Mouse (Mus musculus) cerebellum, postnatal 25 days (tissue): Measurements from ENCODE around the gene Ssbp3.

Experiments
- DNase-seq, 2 experiments: peaks; one replicate each; pipeline ENCODE4 v3.0.0; 2021; ENCODE audit warnings: mixed read lengths in 2 of 2

The Ssbp3 gene

GRCm38 (mm10) chr4:106907701-106908425, 2.6 kb upstream of the Ssbp3 start:
- DNase-seq: peak in 1 of 2 experiments; percentile 20

- no peak for DNase-seq
These were observed 2.1 kb upstream of the Ssbp3 start for GRCm38 (mm10) chr4:106908426-106908809.

- DNase-seq: peak; percentile 63 to 65
These were observed 1.4 kb upstream of the Ssbp3 start for GRCm38 (mm10) chr4:106908950-106909751.

- peak; percentile 38 to 53 for DNase-seq
These were observed 704 bp upstream of the Ssbp3 start for GRCm38 (mm10) chr4:106909797-106910196.

GRCm38 (mm10) chr4:106911246-106911801, 823 bp downstream of the Ssbp3 start:
- DNase-seq: peak; percentile 96 to 97

GRCm38 (mm10) chr4:106911951-106912688, 1.6 kb downstream of the Ssbp3 start:
- peak; percentile 60 to 61 for DNase-seq

- DNase-seq: no peak
These were observed 2.2 kb downstream of the Ssbp3 start for GRCm38 (mm10) chr4:106912689-106913041.

- DNase-seq: peak; percentile 25 to 50
These were observed 3.0 kb downstream of the Ssbp3 start for GRCm38 (mm10) chr4:106913411-106914049.

GRCm38 (mm10) chr4:106915265-106915664, 4.8 kb downstream of the Ssbp3 start:
- no peak for DNase-seq

- no peak for DNase-seq
These were observed 7.8 kb downstream of the Ssbp3 start for GRCm38 (mm10) chr4:106918263-106918662.

GRCm38 (mm10) chr4:106920119-106920518, 9.6 kb downstream of the Ssbp3 start:
- DNase-seq: no peak

GRCm38 (mm10) chr4:106921375-106922336, 11.2 kb downstream of the Ssbp3 start:
- peak in 1 of 2 experiments; percentile 21 for DNase-seq

GRCm38 (mm10) chr4:106922919-106923318, 12.4 kb downstream of the Ssbp3 start:
- DNase-seq: no peak

- no peak for DNase-seq
These were observed 13.7 kb downstream of the Ssbp3 start for GRCm38 (mm10) chr4:106924175-106924574.

- DNase-seq: no peak
These were observed 14.4 kb downstream of the Ssbp3 start for GRCm38 (mm10) chr4:106924888-106925287.

GRCm38 (mm10) chr4:106926401-106926800, 15.9 kb downstream of the Ssbp3 start:
- peak; percentile 69 to 73 for DNase-seq

- no peak for DNase-seq
These were observed 16.5 kb downstream of the Ssbp3 start for GRCm38 (mm10) chr4:106927034-106927433.

- peak; percentile 77 to 81 for DNase-seq
These were observed 18.5 kb downstream of the Ssbp3 start for GRCm38 (mm10) chr4:106928961-106929360.

- DNase-seq: no peak
These were observed 22.1 kb downstream of the Ssbp3 start for GRCm38 (mm10) chr4:106932583-106932982.

- no peak for DNase-seq
These were observed 23.4 kb downstream of the Ssbp3 start for GRCm38 (mm10) chr4:106933813-106934482.
